Mouse (Mus musculus) G1E (cell line): ENCODE results near the gene Rbx1.

Experiments used
- CTCF ChIP-seq: IDR thresholded peaks from 2 replicates; pipeline ENCODE4 v1.5.1; 2012; ENCODE audit warnings: low read depth, low read length, inconsistent platforms, mixed read lengths
- GATA1 ChIP-seq: IDR thresholded peaks from 2 replicates; pipeline ENCODE4 v1.6.1; 2012; ENCODE audit warnings: borderline replicate concordance, low read length, inconsistent platforms, mixed read lengths
- GATA2 ChIP-seq: IDR thresholded peaks from 2 replicates; pipeline ENCODE4 v1.6.1; 2012; ENCODE audit warnings: low read depth, low read length, inconsistent platforms, borderline replicate concordance

GRCm38 (mm10) chr15:81485483-81485882 is 19.4 kb downstream of the Rbx1 start:
- TF ChIP-seq GATA1 (no peak), CTCF (no peak), GATA2 (no peak)
